Mouse (Mus musculus): ENCODE data around the gene Cybb. TPM values are rescaled to one million over a fixed set of nuclear protein-coding genes. Genes with fewer than 3 reads are reported as not detected.

The Cybb gene
- polyA plus RNA-seq, 1 experiment from 2014 or later = 0.23 TPM

Other genes with a start within 250 kb of the Cybb start
- gene Gm14862, start 230.9 kb downstream of the Cybb start, polyA plus RNA-seq (2015; fragmentation: Nextera tagmentation; extraction: Ambion mirVana) = not detected in 2 replicates
- 3.0 and 3.8 TPM in 2 replicates for gene Xk, start 215.0 kb downstream of the Cybb start, polyA plus RNA-seq (2015; fragmentation: Nextera tagmentation; extraction: Ambion mirVana)
- gene H2al1m, start 204.0 kb downstream of the Cybb start, polyA plus RNA-seq (2015; fragmentation: Nextera tagmentation; extraction: Ambion mirVana) = not detected in 2 replicates
- gene H2al1k, start 137.1 kb downstream of the Cybb start, polyA plus RNA-seq (2015; fragmentation: Nextera tagmentation; extraction: Ambion mirVana) = not detected in 2 replicates
- gene H2al1o, start 84.6 kb upstream of the Cybb start, polyA plus RNA-seq (2015; fragmentation: Nextera tagmentation; extraction: Ambion mirVana) = not detected in 2 replicates
- 41.0 and 44.4 TPM in 2 replicates for gene Dynlt3, start 175.2 kb upstream of the Cybb start, polyA plus RNA-seq (2015; fragmentation: Nextera tagmentation; extraction: Ambion mirVana)

Measured in forebrain, embryonic 16.5 days (tissue).